Mouse (Mus musculus) B cell, adult 62 days (primary cell): ENCODE data around the gene Olfr322. TPM values are rescaled to one million over a fixed set of nuclear protein-coding genes. Genes with fewer than 3 reads are reported as not detected.

Experiments used
- total RNA-seq: library from RNA; stranded (reverse); gene quantifications from 4 replicates; pipeline ENCODE4 v1.2.4, GENCODE M21; 2023

Olfr322 gene
- not detected in 4 replicates for total RNA-seq

DNA sequence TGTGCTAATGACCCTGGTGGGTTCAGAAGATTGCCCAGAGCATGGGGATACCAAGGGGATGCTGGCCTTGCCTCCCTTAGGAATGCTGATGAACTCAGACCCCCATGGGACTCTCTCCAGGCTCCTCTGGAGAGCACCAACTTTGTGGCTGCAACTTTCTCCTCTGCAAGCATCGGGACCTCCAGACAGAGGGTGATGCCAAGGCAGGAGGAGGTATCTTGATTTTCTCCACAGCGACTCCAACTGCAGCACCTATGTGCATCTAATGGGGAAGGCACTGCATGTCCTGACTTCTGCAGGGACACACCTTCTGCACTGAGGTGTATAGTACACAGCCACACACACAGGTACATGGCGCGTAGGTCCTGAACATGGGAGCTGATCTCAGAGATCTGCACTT lies at the start of gene Olfr322:
Gene Olfr322 (plus strand): TSS at position 187 of the 400 bp plus-strand sequence.

DNA sequence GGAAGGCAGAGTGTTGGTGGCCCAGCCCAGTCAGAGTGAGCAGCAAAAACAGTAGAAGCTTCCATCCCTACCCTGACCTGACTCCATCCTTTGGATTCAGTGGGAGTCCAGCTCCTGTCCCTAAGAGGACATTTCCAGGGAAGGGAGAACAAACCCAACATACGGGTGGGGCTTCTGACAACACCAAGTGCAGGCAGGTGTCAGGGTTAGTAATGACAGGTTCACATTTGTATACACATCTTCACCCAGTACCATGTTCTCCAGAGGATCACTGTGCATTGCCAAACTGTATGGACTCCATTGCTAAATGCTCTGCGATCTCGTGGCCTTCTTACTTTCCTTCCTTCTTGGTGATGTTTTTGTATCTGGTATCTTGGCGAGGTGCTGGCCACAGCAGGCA lies 42.6 kb upstream of the Olfr322 start, which contains the start of gene 2210407C18Rik:
Gene 2210407C18Rik (minus strand): TSS at position 101 of the 400 bp plus-strand sequence.

DNA sequence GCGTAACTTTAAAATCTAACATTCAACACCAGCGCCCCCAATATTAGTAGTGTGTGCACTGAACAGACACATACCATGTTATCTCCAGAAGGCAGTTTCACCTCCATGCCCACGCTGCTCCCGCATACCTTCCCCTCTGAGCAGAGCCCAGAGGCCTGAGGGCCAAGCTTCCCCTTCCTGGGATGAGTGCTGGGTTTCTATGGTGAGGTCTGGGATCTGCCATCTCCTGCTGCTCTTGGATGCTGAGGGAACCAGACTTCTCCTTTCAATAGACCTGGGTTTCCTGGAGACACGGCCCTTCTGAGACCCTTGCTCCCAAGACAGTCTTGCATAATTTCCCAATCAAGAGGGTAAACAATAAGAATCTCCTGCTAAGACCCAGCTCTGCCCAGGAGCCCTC lies 28.2 kb upstream of the Olfr322 start, which contains the start of gene Olfr323:
Gene Olfr323 (minus strand): TSS at position 101 of the 400 bp plus-strand sequence.

DNA sequence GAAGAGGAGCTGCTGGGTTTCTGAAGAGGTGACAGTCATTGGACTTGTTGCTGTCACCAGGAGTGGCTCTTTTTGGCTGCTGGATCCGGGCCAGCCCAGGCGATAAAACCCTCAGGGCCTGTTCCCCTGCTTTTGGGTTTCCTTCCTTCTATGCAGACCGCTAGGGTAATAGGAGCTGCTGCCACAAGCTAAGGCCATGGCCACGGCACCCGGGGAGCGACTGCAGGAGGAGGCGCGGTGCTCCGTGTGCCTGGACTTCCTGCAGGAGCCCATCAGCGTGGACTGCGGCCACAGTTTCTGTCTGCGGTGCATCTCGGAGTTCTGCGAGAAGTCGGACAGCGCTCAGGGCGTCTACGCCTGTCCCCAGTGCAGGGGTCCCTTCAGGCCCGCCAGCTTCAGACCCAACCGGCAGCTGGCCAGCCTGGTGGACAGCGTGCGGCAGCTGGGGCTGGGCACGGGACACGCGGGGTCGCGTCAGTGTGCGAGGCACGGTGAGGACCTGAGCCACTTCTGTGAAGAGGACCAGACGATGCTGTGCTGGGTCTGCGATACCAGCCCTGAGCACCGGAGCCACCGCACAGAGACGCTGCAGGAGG lies 18.2 kb upstream of the Olfr322 start, which contains the start of gene Trim58:
Gene Trim58 (plus strand): TSS at position 194 of the 596 bp plus-strand sequence.

DNA sequence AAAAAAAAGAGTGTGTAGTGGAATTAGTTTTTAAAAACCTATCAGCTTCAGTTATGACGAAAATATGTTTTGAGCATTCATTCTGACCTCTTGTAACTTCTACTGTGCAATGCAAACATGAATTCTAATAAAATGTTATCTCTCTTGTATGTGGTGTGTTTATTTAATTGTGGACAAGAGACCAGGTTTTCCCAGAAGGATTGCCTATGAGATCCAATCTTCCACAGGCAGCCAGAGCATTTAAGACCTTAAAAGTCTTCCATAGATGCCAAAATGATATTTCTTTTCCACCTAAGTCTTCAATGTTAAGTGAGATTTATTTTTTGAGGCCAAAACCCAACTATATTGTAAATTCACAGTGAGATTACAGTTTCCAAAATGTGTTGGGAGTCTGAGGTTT lies 22.2 kb downstream of the Olfr322 start, which contains the start of gene Olfr320:
Gene Olfr320 (plus strand): TSS at position 301 of the 400 bp plus-strand sequence.

DNA sequence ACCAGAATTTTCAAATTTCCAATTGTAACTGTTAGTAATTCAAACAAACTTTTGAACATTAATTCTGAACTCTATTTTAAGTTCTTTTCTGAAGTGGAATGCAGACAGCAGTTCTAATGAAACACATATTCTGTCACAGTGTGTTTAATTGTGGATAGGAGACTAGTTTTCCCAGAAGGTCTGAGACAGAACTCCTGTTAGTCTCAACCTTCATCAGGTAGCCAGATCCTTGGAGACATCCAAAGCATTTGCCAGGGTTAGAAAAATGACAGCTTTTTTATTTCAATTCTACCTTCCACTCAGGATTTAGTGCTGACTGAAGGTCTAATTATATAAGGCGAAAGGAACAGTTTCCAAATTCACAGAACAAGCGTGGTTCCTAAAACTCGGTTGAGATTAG lies 40.3 kb downstream of the Olfr322 start, which contains the start of gene Olfr319:
Gene Olfr319 (plus strand): TSS at position 301 of the 400 bp plus-strand sequence.

Other genes with a start within 250 kb of the Olfr322 start
- gene 1810065E05Rik, start 237.7 kb upstream of the Olfr322 start, total RNA-seq, result not detected in 4 replicates
- not detected in 4 replicates for gene Gm12253, start 226.2 kb upstream of the Olfr322 start, total RNA-seq
- not detected in 4 replicates for gene Lypd9, start 205.9 kb upstream of the Olfr322 start, total RNA-seq
- gene Olfr30, start 196.5 kb upstream of the Olfr322 start, total RNA-seq, result not detected in 4 replicates
- not detected in 4 replicates for gene Olfr332, start 166.2 kb upstream of the Olfr322 start, total RNA-seq
- gene Olfr331, start 156.2 kb upstream of the Olfr322 start, total RNA-seq, result not detected in 4 replicates
- gene Olfr330, start 123.9 kb upstream of the Olfr322 start, total RNA-seq, result not detected in 4 replicates
- not detected in 4 replicates for gene Olfr329-ps, start 112.4 kb upstream of the Olfr322 start, total RNA-seq
- gene Olfr328, start 103.1 kb upstream of the Olfr322 start, total RNA-seq, result 0.18 to 0.48 TPM (median 0.25 TPM) in 4 replicates
- not detected in 4 replicates for gene Olfr224, start 88.2 kb upstream of the Olfr322 start, total RNA-seq
- not detected in 4 replicates for gene Olfr325, start 81.1 kb upstream of the Olfr322 start, total RNA-seq
- not detected in 4 replicates for gene Olfr324, start 63.7 kb upstream of the Olfr322 start, total RNA-seq
- not detected in 4 replicates for gene 2210407C18Rik, start 42.7 kb upstream of the Olfr322 start, total RNA-seq
- not detected in 4 replicates for gene Olfr323, start 28.3 kb upstream of the Olfr322 start, total RNA-seq
- gene Trim58, start 18.3 kb upstream of the Olfr322 start, total RNA-seq, result not detected in 4 replicates
- not detected in 4 replicates for gene Olfr320, start 22.3 kb downstream of the Olfr322 start, total RNA-seq
- gene Olfr319, start 40.4 kb downstream of the Olfr322 start, total RNA-seq, result not detected in 4 replicates
- gene Olfr318, start 65.2 kb downstream of the Olfr322 start, total RNA-seq, result 0.41 to 1.1 TPM (median 0.60 TPM) in 4 replicates
- gene Olfr317, start 80.4 kb downstream of the Olfr322 start, total RNA-seq, result not detected in 4 replicates
- not detected in 4 replicates for gene Olfr316, start 94.0 kb downstream of the Olfr322 start, total RNA-seq
- not detected in 4 replicates for gene Olfr315, start 114.4 kb downstream of the Olfr322 start, total RNA-seq
- 0.20 TPM in 1 of 4 replicates, not detected in the others for gene Olfr314, start 124.2 kb downstream of the Olfr322 start, total RNA-seq
- gene Fam183b, start 143.2 kb downstream of the Olfr322 start, total RNA-seq, result not detected in 4 replicates
- not detected in 4 replicates for gene Olfr313, start 156.2 kb downstream of the Olfr322 start, total RNA-seq
- not detected in 4 replicates for gene Olfr312, start 170.5 kb downstream of the Olfr322 start, total RNA-seq
- not detected in 4 replicates for gene Olfr311, start 180.5 kb downstream of the Olfr322 start, total RNA-seq
- 4.1 to 8.8 TPM (median 5.6 TPM) in 4 replicates for gene Gm12258, start 188.4 kb downstream of the Olfr322 start, total RNA-seq
- 10.3 to 12.2 TPM (median 11.0 TPM) in 4 replicates for gene 2810021J22Rik, start 208.4 kb downstream of the Olfr322 start, total RNA-seq
- gene Zfp39, start 245.4 kb downstream of the Olfr322 start, total RNA-seq, result 9.9 to 13.0 TPM (median 11.6 TPM) in 4 replicates